Mouse (Mus musculus): ENCODE measurements around the gene Aloxe3.
A peak's percentile ranks its signal among the peaks of the same experiment; 100 is the strongest.

Gene Aloxe3

GRCm38 (mm10) chr11:69109032-69109900, 16.4 kb upstream of the Aloxe3 start:
- DNase-seq: peak; percentile 64

GRCm38 (mm10) chr11:69110319-69111046, 15.2 kb upstream of the Aloxe3 start:
- DNase-seq: peak; percentile 89

GRCm38 (mm10) chr11:69111051-69111810, 14.5 kb upstream of the Aloxe3 start:
- DNase-seq: no peak

- no peak for DNase-seq
Observed at GRCm38 (mm10) chr11:69111865-69112264, 13.8 kb upstream of the Aloxe3 start.

- no peak for DNase-seq
Observed at GRCm38 (mm10) chr11:69114018-69114417, 11.7 kb upstream of the Aloxe3 start.

- DNase-seq: no peak
Observed at GRCm38 (mm10) chr11:69114621-69115020, 11.1 kb upstream of the Aloxe3 start.

GRCm38 (mm10) chr11:69116843-69117242, 8.9 kb upstream of the Aloxe3 start:
- DNase-seq: peak; percentile 45

- DNase-seq: peak; percentile 78
Observed at GRCm38 (mm10) chr11:69117737-69118695, 7.7 kb upstream of the Aloxe3 start.

- peak; percentile 88 for DNase-seq
Observed at GRCm38 (mm10) chr11:69118765-69119164, 6.9 kb upstream of the Aloxe3 start.

GRCm38 (mm10) chr11:69119446-69120155, 6.1 kb upstream of the Aloxe3 start:
- peak; percentile 51 for DNase-seq

- DNase-seq: peak; percentile 73
Observed at GRCm38 (mm10) chr11:69120221-69121000, 5.3 kb upstream of the Aloxe3 start, which contains the start of gene Hes7. TSS of gene Hes7 (plus strand) at chr11:69120404.

GRCm38 (mm10) chr11:69121001-69121740, 4.5 kb upstream of the Aloxe3 start:
- DNase-seq: peak; percentile 61

GRCm38 (mm10) chr11:69121741-69122335, 3.9 kb upstream of the Aloxe3 start:
- no peak for DNase-seq

- DNase-seq: peak; percentile 87
Observed at GRCm38 (mm10) chr11:69122336-69122951, 3.3 kb upstream of the Aloxe3 start, which contains the start of gene 9130213A22Rik. TSS of gene 9130213A22Rik (minus strand) at chr11:69122589.

- peak; percentile 94 for DNase-seq
Observed at GRCm38 (mm10) chr11:69123056-69123692, 2.5 kb upstream of the Aloxe3 start.

GRCm38 (mm10) chr11:69123693-69124497, 1.8 kb upstream of the Aloxe3 start:
- peak; percentile 88 for DNase-seq

- DNase-seq: peak; percentile 69
Observed at GRCm38 (mm10) chr11:69124498-69124847, 1.2 kb upstream of the Aloxe3 start.
